Mouse (Mus musculus): ENCODE results near the gene Ppef1. TPM values are rescaled to one million over a fixed set of nuclear protein-coding genes. Genes with fewer than 3 reads are reported as not detected.
A peak's percentile ranks its signal among the peaks of the same experiment; 100 is the strongest.

The Ppef1 gene
- total and polyA plus RNA-seq, 3 experiments = not detected

DNA sequence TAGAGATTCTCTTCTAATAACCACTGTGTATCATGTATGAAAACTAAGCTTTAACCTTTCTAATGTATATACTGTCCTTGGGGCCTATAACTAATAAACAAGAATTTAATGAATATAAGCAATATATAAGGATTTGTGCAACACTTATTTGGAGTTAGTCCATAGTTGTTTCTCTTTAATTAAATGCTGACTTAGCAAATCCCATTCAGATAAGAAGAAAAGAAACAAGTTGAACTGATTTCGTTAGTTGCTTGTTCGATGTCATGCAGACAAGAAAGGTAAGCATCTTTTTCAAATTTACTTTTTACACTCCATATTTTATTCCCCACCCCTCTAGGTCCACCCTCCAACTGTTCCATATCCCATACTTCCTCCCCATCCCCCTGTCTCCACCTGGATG is 45.5 kb downstream of the Ppef1 start:
- DNase-seq (ENCODE audit: low spot score) = no peak
- Histone ChIP-seq H3K4me1 (ENCODE audit: insufficient read depth, low read depth, low read length) (no peaks in the 10 kb centered on the region), H3K27me3 (ENCODE audit: insufficient read depth, low read length) (no peaks in the 10 kb centered on the region), H3K9me3 (replicated peaks) (no peaks in the 10 kb centered on the region), H3K36me3 (replicated peaks) (no peaks in the 10 kb centered on the region), H3K4me3 (ENCODE audit: low read depth, low read length) (no peak overlapping the region)
- no peak for ATAC-seq (ENCODE audit: extremely low read depth, insufficient number of reproducible peaks, low FRiP score, poor library complexity, severe bottlenecking)
- no peak for TF ChIP-seq GATA1 (IDR thresholded peaks at IDR 0.05; ENCODE audit: borderline replicate concordance, low read length)
- no peak for TF ChIP-seq CTCF (IDR thresholded peaks at IDR 0.05; ENCODE audit: low read depth, low read length)
- TF ChIP-seq POLR2AphosphoS5 (IDR thresholded peaks at IDR 0.05; ENCODE audit: insufficient replicate concordance, low read depth, low read length) = no peak
- no peak for TF ChIP-seq GATA2 (IDR thresholded peaks at IDR 0.05; ENCODE audit: borderline replicate concordance, low read depth, low read length)
- TF ChIP-seq TAL1 (conservative IDR thresholded peaks at IDR 0.05; ENCODE audit: low read depth, low read length) = no peak

DNA sequence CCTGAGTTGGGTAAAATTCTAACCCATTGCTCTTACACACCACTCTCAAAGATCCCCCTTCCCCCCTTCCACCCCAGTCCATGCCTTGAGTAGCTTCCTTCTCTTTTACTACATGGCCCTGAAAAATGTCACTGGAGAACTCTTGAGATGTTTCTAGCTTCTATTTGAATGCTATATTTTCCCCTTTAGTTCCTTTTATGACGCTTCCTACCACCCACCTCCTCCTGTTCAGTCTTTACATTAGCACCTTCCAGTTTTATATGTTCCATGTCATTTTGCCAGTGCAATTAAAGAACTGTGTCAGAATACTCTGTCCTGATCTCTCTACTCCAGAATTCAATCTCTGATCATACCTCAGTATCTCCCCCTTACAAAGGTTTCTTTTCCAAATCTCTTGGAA is 65.6 kb downstream of the Ppef1 start:
- H3K9me3 ChIP-seq (replicated peaks) = no peaks in the 10 kb centered on the region
- H3K4me3 ChIP-seq (ENCODE audit: low read depth, low read length) = no peak overlapping the region
- TF ChIP-seq CTCF (IDR thresholded peaks at IDR 0.05; ENCODE audit: low read depth, low read length) (no peak), GATA2 (IDR thresholded peaks at IDR 0.05; ENCODE audit: borderline replicate concordance, low read depth, low read length) (no peak), POLR2AphosphoS5 (IDR thresholded peaks at IDR 0.05; ENCODE audit: insufficient replicate concordance, low read depth, low read length) (no peak), GATA1 (IDR thresholded peaks at IDR 0.05; ENCODE audit: borderline replicate concordance, low read length) (no peak), TAL1 (conservative IDR thresholded peaks at IDR 0.05; ENCODE audit: low read depth, low read length) (no peak)
- DNase-seq (ENCODE audit: low spot score) (no peak), ATAC-seq (ENCODE audit: extremely low read depth, insufficient number of reproducible peaks, low FRiP score, poor library complexity, severe bottlenecking) (no peak)
- H3K36me3 ChIP-seq (replicated peaks) = no peaks in the 10 kb centered on the region
- no peaks in the 10 kb centered on the region for H3K4me1 ChIP-seq (ENCODE audit: insufficient read depth, low read depth, low read length)
- no peaks in the 10 kb centered on the region for H3K27me3 ChIP-seq (ENCODE audit: insufficient read depth, low read length)

DNA sequence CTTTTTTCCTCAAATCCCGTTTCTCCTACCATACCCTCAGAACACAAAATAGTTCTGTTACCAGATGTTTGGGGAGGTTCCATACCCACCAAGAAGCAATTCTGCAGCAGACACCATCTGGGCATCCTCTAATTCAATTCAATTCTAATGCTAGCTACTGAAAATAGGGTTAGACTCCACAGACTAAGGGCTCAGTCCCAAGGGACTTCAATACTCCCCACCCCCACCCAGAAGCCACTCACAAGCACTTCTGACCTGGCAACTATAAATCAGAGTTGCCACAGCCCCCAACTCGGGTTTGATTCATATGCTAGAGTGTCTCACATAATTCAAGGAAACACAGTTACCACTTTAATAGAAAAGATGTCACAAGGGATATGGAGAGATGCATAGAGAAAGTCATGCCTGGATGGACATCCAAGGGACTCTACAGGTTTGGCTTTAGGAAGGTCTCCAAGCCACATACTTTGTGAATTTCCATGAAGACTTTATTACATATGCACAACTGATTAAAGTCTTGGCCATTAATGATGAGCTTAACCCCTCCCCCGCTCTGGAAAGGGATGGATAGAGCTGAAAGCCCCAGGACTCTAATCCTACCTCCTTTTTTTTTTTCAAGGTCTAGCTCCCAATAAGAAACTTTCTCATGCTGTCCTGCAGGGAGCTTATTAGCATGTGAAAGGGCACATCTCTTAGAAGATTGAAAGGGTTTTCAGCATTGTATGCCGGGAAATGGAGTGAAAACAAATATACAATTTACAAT is 124.5 kb downstream of the Ppef1 start:
- Histone ChIP-seq H3K27me3 (ENCODE audit: insufficient read depth, low read length) (no peaks in the 10 kb centered on the region), H3K9me3 (replicated peaks) (no peaks in the 10 kb centered on the region), H3K4me1 (ENCODE audit: insufficient read depth, low read depth, low read length) (no peaks in the 10 kb centered on the region), H3K36me3 (replicated peaks) (no peaks in the 10 kb centered on the region), H3K4me3 (ENCODE audit: low read depth, low read length) (no peak overlapping the region)
- ATAC-seq (ENCODE audit: extremely low read depth, insufficient number of reproducible peaks, low FRiP score, poor library complexity, severe bottlenecking) (no peak), DNase-seq (ENCODE audit: low spot score) (no peak)
- no peak for TF ChIP-seq GATA2 (IDR thresholded peaks at IDR 0.05; ENCODE audit: borderline replicate concordance, low read depth, low read length)
- no peak for TF ChIP-seq GATA1 (IDR thresholded peaks at IDR 0.05; ENCODE audit: borderline replicate concordance, low read length)
- TF ChIP-seq CTCF (IDR thresholded peaks at IDR 0.05; ENCODE audit: low read depth, low read length) = no peak
- TF ChIP-seq POLR2AphosphoS5 (IDR thresholded peaks at IDR 0.05; ENCODE audit: insufficient replicate concordance, low read depth, low read length) = no peak
- no peak for TF ChIP-seq TAL1 (conservative IDR thresholded peaks at IDR 0.05; ENCODE audit: low read depth, low read length)

DNA sequence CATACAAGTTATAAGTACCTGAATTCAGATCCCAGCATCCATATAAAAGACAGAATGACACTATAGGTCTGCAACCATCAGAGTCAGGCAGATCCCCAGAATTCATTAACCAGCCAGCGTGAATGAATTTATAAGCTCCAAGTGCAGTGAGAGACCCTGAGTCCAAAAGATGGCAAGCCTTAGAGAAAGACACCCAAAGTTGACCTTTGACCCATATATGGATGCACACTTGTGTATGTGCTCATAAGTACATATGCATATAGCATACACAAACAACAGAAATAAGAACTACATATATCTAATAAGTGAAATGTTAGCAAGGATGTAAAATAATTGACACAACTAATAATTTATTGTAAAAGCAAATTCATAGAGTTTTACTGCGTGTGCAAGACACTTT is 125.1 kb downstream of the Ppef1 start:
- H3K27me3 ChIP-seq (ENCODE audit: insufficient read depth, low read length) = no peaks in the 10 kb centered on the region
- TF ChIP-seq CTCF (IDR thresholded peaks at IDR 0.05; ENCODE audit: low read depth, low read length) (no peak), GATA1 (IDR thresholded peaks at IDR 0.05; ENCODE audit: borderline replicate concordance, low read length) (no peak), GATA2 (IDR thresholded peaks at IDR 0.05; ENCODE audit: borderline replicate concordance, low read depth, low read length) (no peak), TAL1 (conservative IDR thresholded peaks at IDR 0.05; ENCODE audit: low read depth, low read length) (no peak), POLR2AphosphoS5 (IDR thresholded peaks at IDR 0.05; ENCODE audit: insufficient replicate concordance, low read depth, low read length) (no peak)
- ATAC-seq (ENCODE audit: extremely low read depth, insufficient number of reproducible peaks, low FRiP score, poor library complexity, severe bottlenecking) = no peak
- no peak overlapping the region for H3K4me3 ChIP-seq (ENCODE audit: low read depth, low read length)
- no peaks in the 10 kb centered on the region for H3K36me3 ChIP-seq (replicated peaks)
- H3K4me1 ChIP-seq (ENCODE audit: insufficient read depth, low read depth, low read length) = no peaks in the 10 kb centered on the region
- DNase-seq (ENCODE audit: low spot score) = no peak
- H3K9me3 ChIP-seq (replicated peaks) = no peaks in the 10 kb centered on the region

DNA sequence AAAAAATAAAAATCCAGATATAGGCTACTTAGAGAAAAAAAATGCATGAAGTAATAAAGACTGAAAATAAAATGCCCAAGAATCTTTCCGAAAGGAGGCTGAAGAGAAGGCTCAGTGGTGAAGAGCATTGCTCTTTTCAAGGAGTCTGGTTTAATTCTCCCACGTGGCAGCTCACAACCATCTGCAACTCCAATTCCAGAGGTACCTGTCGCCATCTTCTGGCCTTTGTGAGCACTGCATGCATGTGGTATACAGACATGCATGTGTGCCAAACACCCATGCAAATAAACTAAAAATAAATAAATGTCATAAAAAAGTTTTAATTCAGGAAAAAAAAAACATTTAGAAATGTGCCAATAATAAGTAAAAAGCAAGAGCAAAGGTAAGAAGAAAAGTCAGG is 125.7 kb downstream of the Ppef1 start:
- no peak for DNase-seq (ENCODE audit: low spot score)

DNA sequence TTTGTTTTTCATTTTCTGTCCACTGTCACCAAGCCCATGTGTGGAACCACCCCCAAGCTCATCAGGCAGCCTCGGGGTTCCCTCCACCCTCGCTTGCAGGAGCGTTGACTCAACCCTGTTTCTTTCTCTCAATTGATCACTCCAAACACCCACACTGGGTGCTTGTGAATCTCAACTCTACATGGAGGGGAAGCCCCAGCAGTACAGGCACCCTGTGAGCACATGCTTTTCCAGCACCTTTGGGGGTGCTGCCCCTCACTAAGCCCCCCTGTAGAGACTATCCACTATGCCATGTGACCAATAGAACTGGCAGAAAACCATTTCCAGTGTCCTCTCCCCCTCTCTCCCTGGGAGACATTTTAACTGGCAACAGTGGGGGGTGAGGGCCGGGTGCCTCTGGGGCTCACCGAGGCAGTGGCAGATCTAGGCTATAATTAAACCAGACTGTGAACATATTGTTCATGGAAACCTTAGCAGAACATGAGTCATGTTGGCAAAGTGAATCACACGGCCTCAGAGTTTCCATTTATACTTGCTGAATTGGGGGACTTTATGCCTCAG is 131.5 kb downstream of the Ppef1 start:
- Histone ChIP-seq H3K36me3 (replicated peaks) (peaks cover 3% of the 10 kb centered on the region), H3K27me3 (ENCODE audit: insufficient read depth, low read length) (0 out of 2 replicates have a peak, but pooled peaks cover 2% of the 10 kb centered on the region), H3K4me3 (ENCODE audit: low read depth, low read length) (no peak overlapping the region), H3K4me1 (ENCODE audit: insufficient read depth, low read depth, low read length) (no peaks in the 10 kb centered on the region), H3K9me3 (replicated peaks) (no peaks in the 10 kb centered on the region)
- no peak for ATAC-seq (ENCODE audit: extremely low read depth, insufficient number of reproducible peaks, low FRiP score, poor library complexity, severe bottlenecking)
- TF ChIP-seq POLR2AphosphoS5 (IDR thresholded peaks at IDR 0.05; ENCODE audit: insufficient replicate concordance, low read depth, low read length) (no peak), GATA2 (IDR thresholded peaks at IDR 0.05; ENCODE audit: borderline replicate concordance, low read depth, low read length) (no peak), CTCF (IDR thresholded peaks at IDR 0.05; ENCODE audit: low read depth, low read length) (no peak), TAL1 (conservative IDR thresholded peaks at IDR 0.05; ENCODE audit: low read depth, low read length) (no peak), GATA1 (IDR thresholded peaks at IDR 0.05; ENCODE audit: borderline replicate concordance, low read length) (no peak)
- no peak for DNase-seq (ENCODE audit: low spot score)

More for the DNA sequence above, 125.7 kb downstream of the Ppef1 start:
- Histone ChIP-seq H3K9me3 (replicated peaks) (no peaks in the 10 kb centered on the region), H3K4me3 (ENCODE audit: low read depth, low read length) (no peak overlapping the region), H3K36me3 (replicated peaks) (no peaks in the 10 kb centered on the region), H3K4me1 (ENCODE audit: insufficient read depth, low read depth, low read length) (no peaks in the 10 kb centered on the region), H3K27me3 (ENCODE audit: insufficient read depth, low read length) (no peaks in the 10 kb centered on the region)
- no peak; the same call in 1 of the 2 replicates for ATAC-seq (ENCODE audit: extremely low read depth, insufficient number of reproducible peaks, low FRiP score, poor library complexity, severe bottlenecking)
- TF ChIP-seq GATA1 (IDR thresholded peaks at IDR 0.05; ENCODE audit: borderline replicate concordance, low read length) = no peak
- 0 out of 2 replicates have a peak, but pooled peaks have one; percentile 36 for TF ChIP-seq CTCF (IDR thresholded peaks at IDR 0.05; ENCODE audit: low read depth, low read length)
- TF ChIP-seq TAL1 (conservative IDR thresholded peaks at IDR 0.05; ENCODE audit: low read depth, low read length) = no peak
- no peak for TF ChIP-seq POLR2AphosphoS5 (IDR thresholded peaks at IDR 0.05; ENCODE audit: insufficient replicate concordance, low read depth, low read length)
